Mouse (Mus musculus) stomach, embryonic 16.5 days (tissue): ENCODE data around the gene Ppp1r26. TPM values are rescaled to one million over a fixed set of nuclear protein-coding genes. Genes with fewer than 3 reads are reported as not detected.
A peak's percentile ranks its signal among the peaks of the same experiment; 100 is the strongest.

Source experiments
- ATAC-seq: fragments of 200-750 bp; cut with Nextera tagmentation; 2 replicates; pipeline ENCODE4 v1.8.0; 2017; ENCODE audit warnings: moderate number of reproducible peaks, moderate TSS enrichment; ENCODE audit not compliant: insufficient read depth, low FRiP score
- H3K27ac ChIP-seq: fragments of 300-500 bp; sonication (generic); 2 replicates; pipeline ENCODE4 v1.5.1; 2014; ENCODE audit warnings: low read length
- H3K27me3 ChIP-seq: fragments of 300-500 bp; sonication (generic); 2 replicates; pipeline ENCODE4 v1.6.1; 2014; ENCODE audit warnings: low read length, control low read depth, mixed read lengths; ENCODE audit not compliant: control insufficient read depth, insufficient read depth
- H3K36me3 ChIP-seq: fragments of 300-500 bp; sonication (generic); 2 replicates; pipeline ENCODE4 v1.6.1; 2014; ENCODE audit warnings: low read length; ENCODE audit not compliant: control insufficient read depth, insufficient read depth
- H3K4me1 ChIP-seq: fragments of 300-500 bp; sonication (generic); 2 replicates; pipeline ENCODE4 v1.6.1; 2014; ENCODE audit warnings: low read length, control low read depth, mixed read lengths; ENCODE audit not compliant: control insufficient read depth, insufficient read depth
- H3K4me2 ChIP-seq: fragments of 300-500 bp; sonication (generic); 2 replicates; pipeline ENCODE4 v1.6.1; 2014; ENCODE audit warnings: low read depth, low read length, mixed read lengths
- H3K4me3 ChIP-seq: fragments of 300-500 bp; sonication (generic); replicated peaks from 2 replicates; pipeline ENCODE4 v1.5.1; 2014; ENCODE audit warnings: mild to moderate bottlenecking, low read length
- H3K9ac ChIP-seq: fragments of 300-500 bp; sonication (generic); 2 replicates; pipeline ENCODE4 v1.6.1; 2014; ENCODE audit warnings: low read length
- H3K9me3 ChIP-seq: fragments of 300-500 bp; sonication (generic); replicated peaks from 2 replicates; pipeline ENCODE4 v1.6.1; 2016; ENCODE audit warnings: low read length, control low read depth; ENCODE audit not compliant: control insufficient read depth
- WGBS: fragments of 180-500 bp; shearing (Covaris S2); extraction: QIAGEN DNeasy Blood & Tissue Kit; methylation state at CpG from one replicate; pipeline ENCODE4 v1.1.7; 2014; 5-methylcytosine and 5-hydroxymethylcytosine counted together
- polyA plus RNA-seq: library from polyadenylated mRNA; unstranded; fragments of >200 nt; fragmentation: Nextera tagmentation; extraction: Ambion mirVana; gene quantifications from 2 replicates; pipeline ENCODE4 v1.2.1, GENCODE M21; 2015

The Ppp1r26 gene
- polyA plus RNA-seq, 1 experiment from 2014 or later = 4.2 TPM

DNA sequence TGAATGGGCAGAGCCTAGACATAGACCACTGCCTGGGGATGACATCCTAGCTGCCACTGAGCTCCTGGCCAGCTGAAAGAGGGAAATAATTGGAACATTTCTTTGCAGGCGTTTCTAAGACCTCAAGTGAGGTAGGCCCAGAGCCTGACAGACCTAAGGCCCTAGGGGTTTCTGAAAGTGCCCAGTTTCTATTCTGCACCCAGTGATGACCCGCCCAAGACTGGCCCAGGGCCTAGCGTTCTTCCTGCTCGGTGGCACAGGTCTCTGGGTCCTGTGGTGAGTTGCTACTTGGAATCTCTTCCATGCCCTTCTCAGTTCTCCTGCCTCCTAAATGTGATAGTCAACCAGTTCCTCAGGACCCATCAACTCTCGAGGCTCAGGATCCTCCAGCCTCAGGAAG is 51.0 kb downstream of the Ppp1r26 start:
- Histone ChIP-seq H3K4me3 (peak overlapping the region; percentile 30; the same call in 1 of the 2 replicates), H3K4me1 (peaks cover 16% of the 10 kb centered on the region), H3K36me3 (no peaks in the 10 kb centered on the region), H3K27ac (no peak overlapping the region), H3K9me3 (no peaks in the 10 kb centered on the region), H3K27me3 (no peaks in the 10 kb centered on the region), H3K9ac (no peak overlapping the region), H3K4me2 (peak overlapping the region; percentile 34)
- ATAC-seq = no peak
- 87% methylated on average over 5 of the region's 5 CpGs for WGBS

DNA sequence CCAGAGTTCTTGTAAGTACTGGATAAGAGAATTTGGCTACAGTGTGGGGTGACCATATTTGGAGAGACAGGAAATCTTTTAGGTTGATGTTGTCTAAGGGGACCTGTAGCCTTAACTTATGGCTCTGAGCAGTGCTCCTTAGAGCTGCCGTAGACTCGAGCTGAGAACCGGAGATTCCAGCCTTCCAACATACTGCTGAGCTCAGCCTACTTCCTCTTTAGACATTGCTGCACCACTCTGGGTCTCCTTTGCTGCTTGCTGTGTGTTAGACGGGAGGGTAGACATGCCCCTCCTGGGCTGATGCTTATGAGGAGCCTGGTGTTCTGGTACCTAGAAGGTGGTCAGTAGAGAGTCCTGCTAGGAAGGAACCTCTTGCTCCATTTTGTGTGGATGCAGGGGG is 51.8 kb downstream of the Ppp1r26 start:
- no peak overlapping the region for H3K27ac ChIP-seq
- WGBS = 74% methylated on average over 4 of the region's 4 CpGs
- no peak overlapping the region for H3K9ac ChIP-seq
- H3K36me3 ChIP-seq = no peaks in the 10 kb centered on the region
- H3K4me2 ChIP-seq = no peak overlapping the region
- no peaks in the 10 kb centered on the region for H3K27me3 ChIP-seq
- H3K4me1 ChIP-seq = peaks cover 16% of the 10 kb centered on the region
- no peaks in the 10 kb centered on the region for H3K9me3 ChIP-seq
- no peak for ATAC-seq
- no peak overlapping the region for H3K4me3 ChIP-seq

DNA sequence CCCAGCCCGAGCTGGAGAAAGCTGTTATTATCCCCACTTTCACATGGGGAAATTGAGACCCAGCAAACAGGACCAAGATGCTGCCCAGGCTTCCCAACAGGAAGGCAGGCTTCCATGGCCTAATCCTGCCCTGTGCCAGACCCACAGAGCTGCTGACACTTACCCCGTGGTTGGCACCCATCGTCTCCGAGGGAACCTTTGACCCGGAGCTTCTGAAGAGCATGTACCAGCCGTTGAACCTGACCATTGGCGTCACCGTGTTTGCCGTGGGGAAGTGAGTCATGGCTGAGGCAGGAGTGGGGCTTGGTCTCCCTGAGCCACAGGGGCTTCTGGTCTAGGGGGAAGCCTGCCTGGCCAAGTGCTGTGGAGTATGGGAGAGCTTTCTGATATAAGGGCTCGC is 56.4 kb downstream of the Ppp1r26 start:
- H3K27me3 ChIP-seq = no peaks in the 10 kb centered on the region
- 74% methylated on average over 10 of the region's 10 CpGs for WGBS
- H3K4me3 ChIP-seq = no peak overlapping the region
- no peaks in the 10 kb centered on the region for H3K36me3 ChIP-seq
- no peak for ATAC-seq
- no peak overlapping the region for H3K27ac ChIP-seq
- H3K4me1 ChIP-seq = no peaks in the 10 kb centered on the region
- H3K9ac ChIP-seq = no peak overlapping the region
- no peak overlapping the region for H3K4me2 ChIP-seq
- H3K9me3 ChIP-seq = no peaks in the 10 kb centered on the region

DNA sequence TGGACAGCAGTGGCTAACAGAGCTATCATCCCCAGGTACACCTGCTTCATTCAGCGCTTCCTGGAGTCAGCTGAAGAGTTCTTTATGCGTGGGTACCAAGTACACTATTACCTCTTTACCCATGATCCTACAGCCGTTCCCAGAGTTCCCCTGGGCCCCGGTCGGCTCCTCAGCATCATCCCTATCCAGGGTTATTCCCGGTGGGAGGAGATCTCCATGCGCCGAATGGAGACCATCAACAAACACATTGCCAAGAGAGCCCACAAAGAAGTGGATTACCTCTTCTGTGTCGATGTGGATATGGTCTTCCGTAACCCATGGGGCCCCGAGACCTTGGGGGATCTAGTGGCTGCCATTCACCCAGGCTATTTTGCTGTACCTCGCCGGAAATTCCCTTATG is 58.1 kb downstream of the Ppp1r26 start:
- WGBS = 89% methylated on average over 13 of the region's 13 CpGs
- no peaks in the 10 kb centered on the region for H3K27me3 ChIP-seq
- H3K4me3 ChIP-seq = no peak overlapping the region
- H3K36me3 ChIP-seq = no peaks in the 10 kb centered on the region
- no peak overlapping the region for H3K9ac ChIP-seq
- no peak for ATAC-seq
- no peaks in the 10 kb centered on the region for H3K9me3 ChIP-seq
- no peak overlapping the region for H3K27ac ChIP-seq
- no peak overlapping the region for H3K4me2 ChIP-seq
- no peaks in the 10 kb centered on the region for H3K4me1 ChIP-seq

Other genes starting within 250 kb of the Ppp1r26 start
- gene 1700007K13Rik, start 19.5 kb downstream of the Ppp1r26 start, polyA plus RNA-seq = 0.80 and 0.99 TPM in 2 replicates
- gene Mrps2, start 21.3 kb downstream of the Ppp1r26 start, polyA plus RNA-seq = 53.5 and 54.0 TPM in 2 replicates
- gene Gbgt1, start 50.1 kb downstream of the Ppp1r26 start, polyA plus RNA-seq = 3.2 and 3.5 TPM in 2 replicates
- 7.4 and 8.9 TPM in 2 replicates for gene Gm10134, start 59.3 kb downstream of the Ppp1r26 start, polyA plus RNA-seq
- 24.6 and 28.2 TPM in 2 replicates for gene Ralgds, start 66.3 kb downstream of the Ppp1r26 start, polyA plus RNA-seq
- 562 and 718 TPM in 2 replicates for gene Cel, start 116.6 kb downstream of the Ppp1r26 start, polyA plus RNA-seq
- gene Gtf3c5, start 137.0 kb downstream of the Ppp1r26 start, polyA plus RNA-seq = 37.2 and 38.2 TPM in 2 replicates
- gene Gfi1b, start 175.2 kb downstream of the Ppp1r26 start, polyA plus RNA-seq = 4.3 and 6.5 TPM in 2 replicates
- gene Tsc1, start 194.4 kb downstream of the Ppp1r26 start, polyA plus RNA-seq = 16.5 and 18.8 TPM in 2 replicates